Mouse (Mus musculus): ENCODE results near the gene Tpk1.

GRCm38 (mm10) chr6:43531996-43532395 is 134.1 kb downstream of the Tpk1 start:
- TF ChIP-seq CTCF (IDR thresholded peaks at IDR 0.05) (no peak), EP300 (IDR thresholded peaks at IDR 0.05) (no peak)

Data from lung, postnatal 0 days (tissue).